Mouse (Mus musculus) G1E (cell line): ENCODE results near the gene Ferd3l. TPM values are rescaled to one million over a fixed set of nuclear protein-coding genes. Genes with fewer than 3 reads are reported as not detected.

Experiments
- ATAC-seq: 2 replicates; pipeline ENCODE4 v1.8.0; 2016; ENCODE audit warnings: mild to moderate bottlenecking; ENCODE audit not compliant: insufficient number of reproducible peaks, poor library complexity, low FRiP score, severe bottlenecking; ENCODE audit errors: extremely low read depth
- DNase-seq: peaks from one replicate; pipeline ENCODE4 v3.0.0; 2012; ENCODE audit warnings: low spot score
- H3K27me3 ChIP-seq: 2 replicates; pipeline ENCODE4 v1.6.1; 2012; ENCODE audit warnings: mild to moderate bottlenecking, low read length, inconsistent platforms; ENCODE audit not compliant: insufficient read depth
- H3K36me3 ChIP-seq: replicated peaks from 2 replicates; pipeline ENCODE3; 2012; ENCODE audit warnings: mild to moderate bottlenecking, inconsistent platforms
- H3K4me1 ChIP-seq: 2 replicates; pipeline ENCODE4 v1.6.1; 2012; ENCODE audit warnings: low read depth, low read length, inconsistent platforms, mixed read lengths; ENCODE audit not compliant: insufficient read depth
- H3K4me3 ChIP-seq: 2 replicates; pipeline ENCODE4 v1.5.1; 2012; ENCODE audit warnings: low read depth, mild to moderate bottlenecking, inconsistent platforms, low read length, moderate library complexity, mixed read lengths
- H3K9me3 ChIP-seq: replicated peaks from 2 replicates; pipeline ENCODE4 v1.6.1; 2012; ENCODE audit warnings: inconsistent platforms
- CTCF ChIP-seq: IDR thresholded peaks from 2 replicates; pipeline ENCODE4 v1.5.1; 2012; ENCODE audit warnings: low read depth, low read length, inconsistent platforms, mixed read lengths
- GATA1 ChIP-seq: IDR thresholded peaks from 2 replicates; pipeline ENCODE4 v1.6.1; 2012; ENCODE audit warnings: borderline replicate concordance, low read length, inconsistent platforms, mixed read lengths
- GATA2 ChIP-seq: IDR thresholded peaks from 2 replicates; pipeline ENCODE4 v1.6.1; 2012; ENCODE audit warnings: low read depth, low read length, inconsistent platforms, borderline replicate concordance
- POLR2AphosphoS5 ChIP-seq: IDR thresholded peaks from 2 replicates; pipeline ENCODE4 v1.6.1; 2012; ENCODE audit warnings: low read depth, low read length, inconsistent platforms; ENCODE audit not compliant: insufficient replicate concordance
- TAL1 ChIP-seq: conservative IDR thresholded peaks from 2 replicates; pipeline ENCODE4 v1.6.1; 2012; ENCODE audit warnings: low read depth, low read length, inconsistent platforms, mixed read lengths
- polyA plus RNA-seq: library from polyadenylated mRNA; stranded (reverse); fragments of >175 nt; gene quantifications from 2 replicates; pipeline ENCODE4 v1.2.3, GENCODE M21; 2012
- total RNA-seq, 2 experiments: library from RNA; stranded (forward) in 1 of 2; stranded (reverse) in 1 of 2; fragments of 200-1000 nt in 1 of 2; fragments of >200 nt in 1 of 2; fragmentation: Nextera tagmentation in 1 of 2; gene quantifications; 2 replicates each; pipeline ENCODE4 v1.2.3; 2014 to 2017

The Ferd3l gene
- total and polyA plus RNA-seq, 3 experiments: 0.16 TPM; not detected in 2

GRCm38 (mm10) chr12:33959206-33959605 is 31.0 kb downstream of the Ferd3l start:
- peaks cover 48% of the 10 kb centered on the region for H3K9me3 ChIP-seq
- H3K4me1 ChIP-seq: no peaks in the 10 kb centered on the region
- H3K27me3 ChIP-seq: peaks cover 7% of the 10 kb centered on the region; the same call in 1 of the 2 replicates
- no peak overlapping the region for H3K4me3 ChIP-seq
- DNase-seq (no peak), ATAC-seq (no peak)
- H3K36me3 ChIP-seq: no peaks in the 10 kb centered on the region
- no peak for TF ChIP-seq CTCF
- TF ChIP-seq POLR2AphosphoS5: no peak
- no peak for TF ChIP-seq TAL1
- no peak for TF ChIP-seq GATA2

GRCm38 (mm10) chr12:33959846-33960245 is 31.6 kb downstream of the Ferd3l start:
- H3K9me3 ChIP-seq: peaks cover 46% of the 10 kb centered on the region
- no peak for DNase-seq
- no peak for TF ChIP-seq GATA2
- no peak for TF ChIP-seq GATA1
- no peak for TF ChIP-seq POLR2AphosphoS5
- TF ChIP-seq TAL1: no peak
- no peak for TF ChIP-seq CTCF
- no peaks in the 10 kb centered on the region for H3K36me3 ChIP-seq
- peaks cover 7% of the 10 kb centered on the region; the same call in 1 of the 2 replicates for H3K27me3 ChIP-seq
- H3K4me1 ChIP-seq: no peaks in the 10 kb centered on the region
- no peak overlapping the region for H3K4me3 ChIP-seq
- no peak for ATAC-seq

- no peaks in the 10 kb centered on the region for H3K4me1 ChIP-seq
- TF ChIP-seq TAL1: no peak
- TF ChIP-seq GATA2: no peak
- TF ChIP-seq CTCF: no peak
- no peak for TF ChIP-seq POLR2AphosphoS5
- TF ChIP-seq GATA1: no peak
- H3K4me3 ChIP-seq: no peak overlapping the region
- no peaks in the 10 kb centered on the region for H3K36me3 ChIP-seq
- H3K27me3 ChIP-seq: peaks cover 5% of the 10 kb centered on the region; the same call in 1 of the 2 replicates
- DNase-seq (no peak), ATAC-seq (no peak)
- H3K9me3 ChIP-seq: peaks cover 38% of the 10 kb centered on the region
These were observed 32.8 kb downstream of the Ferd3l start for GRCm38 (mm10) chr12:33961013-33961412.

GRCm38 (mm10) chr12:33962118-33962772 is 34.0 kb downstream of the Ferd3l start:
- H3K4me1 ChIP-seq: no peaks in the 10 kb centered on the region
- TF ChIP-seq TAL1 (no peak), GATA1 (no peak), POLR2AphosphoS5 (no peak), CTCF (no peak), GATA2 (no peak)
- no peaks in the 10 kb centered on the region for H3K36me3 ChIP-seq
- DNase-seq (no peak), ATAC-seq (no peak)
- peaks cover 38% of the 10 kb centered on the region for H3K9me3 ChIP-seq
- H3K27me3 ChIP-seq: peaks cover 10% of the 10 kb centered on the region; the same call in 1 of the 2 replicates
- no peak overlapping the region for H3K4me3 ChIP-seq

- Histone ChIP-seq H3K4me1 (no peaks in the 10 kb centered on the region), H3K27me3 (peaks cover 14% of the 10 kb centered on the region; the same call in 1 of the 2 replicates), H3K9me3 (peaks cover 37% of the 10 kb centered on the region), H3K36me3 (no peaks in the 10 kb centered on the region), H3K4me3 (no peak overlapping the region)
- no peak for ATAC-seq
- no peak for DNase-seq
- TF ChIP-seq POLR2AphosphoS5 (no peak), GATA1 (no peak), CTCF (no peak), GATA2 (no peak), TAL1 (no peak)
These were observed 34.5 kb downstream of the Ferd3l start for GRCm38 (mm10) chr12:33962773-33963130.

GRCm38 (mm10) chr12:33963671-33964369 is 35.6 kb downstream of the Ferd3l start:
- H3K36me3 ChIP-seq: no peaks in the 10 kb centered on the region
- H3K4me3 ChIP-seq: no peak overlapping the region
- peaks cover 36% of the 10 kb centered on the region for H3K9me3 ChIP-seq
- peaks cover 11% of the 10 kb centered on the region; the same call in 1 of the 2 replicates for H3K27me3 ChIP-seq
- no peak for TF ChIP-seq CTCF
- no peaks in the 10 kb centered on the region for H3K4me1 ChIP-seq
- ATAC-seq: no peak
- DNase-seq: no peak
